Mouse (Mus musculus) myocyte (in vitro differentiated cells): Measurements from ENCODE around the gene Wdr13.

Source experiments
- POLR2A ChIP-seq: IDR thresholded peaks from one replicate; pipeline ENCODE4 v1.6.1; 2011; ENCODE audit warnings: low read depth, mild to moderate bottlenecking, control low read depth, moderate library complexity; ENCODE audit not compliant: insufficient read length
- TCF12 ChIP-seq: IDR thresholded peaks from one replicate; pipeline ENCODE4 v1.6.1; 2011; ENCODE audit warnings: mild to moderate bottlenecking, control low read depth; ENCODE audit not compliant: poor library complexity, insufficient read depth, severe bottlenecking

- TF ChIP-seq POLR2A (no peak), TCF12 (no peak)
Measured at GRCm38 (mm10) chrX:8117264-8117663, 15.4 kb downstream of the Wdr13 start.
